Mouse (Mus musculus): ENCODE measurements around the gene Gm15217.

Gm15217 gene

DNA sequence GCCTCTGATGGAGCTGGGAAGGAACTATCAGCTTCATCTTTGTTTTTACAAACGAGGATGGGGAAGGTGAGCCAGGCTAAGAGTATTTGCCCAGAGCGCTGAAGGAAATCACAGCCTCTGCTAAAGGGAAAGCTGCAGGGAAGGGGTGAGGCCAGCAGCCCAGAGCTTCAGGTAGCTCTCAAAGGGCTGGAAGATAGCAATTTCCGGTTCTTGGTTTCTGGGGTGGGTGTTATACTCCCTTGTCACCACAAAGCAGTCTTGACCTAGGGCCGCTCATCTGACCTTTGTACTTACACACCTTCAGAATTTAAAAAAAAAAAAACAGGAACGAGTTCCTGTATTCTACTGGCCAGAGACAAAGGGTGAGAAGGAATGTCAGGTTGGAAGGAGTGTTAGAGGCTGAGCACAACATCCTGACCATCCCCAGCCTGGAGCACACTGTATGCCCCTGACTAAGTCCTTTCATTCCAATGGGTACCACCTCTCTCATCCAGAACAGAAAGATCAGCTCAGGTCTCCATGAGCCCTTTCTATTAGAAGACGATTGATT is 12.5 kb downstream of the Gm15217 start:
- no peak for DNase-seq (ENCODE audit: low spot score)

DNA sequence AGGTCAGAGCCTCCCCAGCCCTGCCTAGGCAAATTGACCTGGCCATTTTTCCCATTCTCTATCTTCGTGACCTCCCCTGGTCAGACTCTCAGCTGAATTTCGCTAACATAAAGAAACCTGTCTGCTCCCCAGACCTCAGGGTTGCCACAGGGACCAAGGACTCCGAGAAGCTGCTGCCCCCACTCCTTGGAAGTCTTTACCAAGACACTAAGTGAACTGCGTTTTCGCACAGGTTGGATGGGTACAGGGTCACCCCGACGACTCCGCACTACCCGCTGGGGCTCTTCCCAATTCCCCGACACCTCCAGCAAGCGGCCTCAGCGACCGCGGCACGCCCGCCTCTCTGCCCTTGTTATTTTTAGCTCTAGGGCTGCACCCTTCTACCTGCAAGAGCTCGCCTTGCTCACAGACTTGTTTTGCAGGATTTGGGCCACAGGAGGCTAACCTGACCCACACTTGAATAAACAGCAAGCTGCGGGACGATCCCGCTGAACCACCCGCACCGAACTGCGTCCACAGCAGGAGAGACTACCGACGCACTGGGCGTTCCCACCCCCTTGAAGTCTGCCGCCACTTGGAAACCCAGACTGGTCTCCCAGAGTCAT is 19.0 kb downstream of the Gm15217 start:
- peak; percentile 29 for DNase-seq (ENCODE audit: low spot score)

- DNase-seq (ENCODE audit: low spot score) = no peak
Measured at GRCm38 (mm10) chr14:46399925-46400324, 20.7 kb downstream of the Gm15217 start.

GRCm38 (mm10) chr14:46408319-46408718 is 29.1 kb downstream of the Gm15217 start:
- no peak for DNase-seq (ENCODE audit: low spot score)

GRCm38 (mm10) chr14:46409016-46409415 is 29.8 kb downstream of the Gm15217 start:
- DNase-seq (ENCODE audit: low spot score) = no peak

DNA sequence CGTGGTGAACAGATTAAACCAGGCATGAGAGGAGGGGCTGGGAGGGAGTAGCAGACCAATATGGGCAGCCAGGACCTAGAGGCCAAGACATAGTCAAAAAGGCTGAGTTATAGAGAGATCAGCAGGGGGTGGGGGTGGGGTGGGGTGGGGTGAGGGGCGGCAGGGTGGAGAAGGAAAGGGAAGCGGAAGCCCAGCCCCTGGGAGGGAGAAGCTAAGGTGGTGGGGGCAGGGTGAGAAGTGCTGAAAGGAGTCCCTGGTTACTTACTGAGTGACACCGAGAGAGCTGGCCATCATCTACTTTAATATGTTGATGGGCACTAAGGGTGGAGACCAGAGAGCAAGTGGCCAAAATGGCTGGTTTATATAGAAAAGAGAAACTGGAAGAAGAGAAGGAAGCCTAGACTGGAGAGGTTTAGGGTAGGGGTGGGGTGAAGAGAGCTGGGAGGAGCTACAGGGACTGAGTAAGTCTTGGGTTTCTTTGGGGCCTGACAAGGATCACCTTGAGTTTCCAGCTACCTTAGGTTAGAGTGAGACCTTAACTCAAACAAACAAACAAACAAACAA is 31.4 kb downstream of the Gm15217 start:
- no peak for DNase-seq (ENCODE audit: low spot score)

DNA sequence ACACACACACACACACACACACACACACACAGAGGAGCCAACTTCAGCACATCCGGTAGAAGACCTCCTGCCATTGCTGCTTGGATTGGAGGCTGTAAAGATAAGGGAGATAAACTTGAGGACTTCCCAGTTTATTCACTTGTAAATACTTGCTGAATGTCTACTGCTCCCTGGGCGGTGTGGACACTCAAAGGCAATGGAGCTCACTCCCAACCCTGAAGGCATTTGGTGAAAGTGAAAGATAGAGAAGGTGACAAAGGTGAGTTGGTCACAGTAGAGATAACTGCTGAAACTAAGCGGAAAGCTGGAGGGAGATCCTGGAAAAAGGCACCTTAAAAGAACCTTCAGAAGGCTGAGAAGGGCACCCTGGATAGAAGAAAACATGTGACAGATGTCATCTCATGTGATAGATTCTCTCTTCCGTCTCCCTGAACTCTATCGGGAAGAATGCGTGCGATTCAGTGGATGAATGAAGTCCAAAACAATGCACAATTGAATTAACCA is 33.3 kb downstream of the Gm15217 start:
- DNase-seq (ENCODE audit: low spot score) = no peak

DNA sequence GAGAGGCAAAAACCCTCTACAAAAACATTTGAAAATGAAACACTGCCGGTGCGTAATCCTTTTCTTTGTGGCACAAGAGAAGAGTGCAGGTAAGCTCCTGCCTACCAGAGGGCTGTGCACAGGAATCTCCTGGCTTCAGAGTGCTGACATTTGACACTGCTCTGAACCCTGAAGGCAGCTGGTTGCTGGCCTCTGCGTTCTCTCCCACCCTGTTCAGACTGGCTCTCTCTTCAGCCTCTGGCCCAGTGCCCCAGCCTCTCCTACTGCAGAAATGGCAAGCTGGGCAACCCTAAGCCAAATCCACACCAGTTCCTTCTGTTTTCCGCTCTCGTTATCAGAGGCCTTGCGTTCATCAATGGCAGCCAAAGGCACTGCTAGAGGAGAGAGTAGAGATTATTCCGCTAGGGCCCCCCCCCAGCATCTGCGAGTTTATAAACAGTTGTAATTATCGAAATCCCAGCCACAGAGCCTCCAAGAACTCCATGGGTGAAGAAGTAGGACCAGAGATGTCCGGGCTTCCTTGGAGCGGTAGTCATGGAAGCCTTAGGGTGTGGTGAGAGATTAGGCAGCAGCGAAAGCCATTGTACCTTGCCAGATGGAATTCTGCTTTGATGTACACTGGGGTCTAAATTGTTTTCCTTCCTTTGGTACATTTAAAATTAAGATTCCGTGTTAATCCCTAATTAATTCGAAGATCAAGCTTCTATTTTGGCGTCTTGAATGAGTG is 39.3 kb downstream of the Gm15217 start:
- DNase-seq (ENCODE audit: low spot score) = no peak

- DNase-seq (ENCODE audit: low spot score) = no peak
Measured at GRCm38 (mm10) chr14:46419269-46419668, 40.1 kb downstream of the Gm15217 start.

GRCm38 (mm10) chr14:46421823-46422222 is 42.6 kb downstream of the Gm15217 start:
- DNase-seq (ENCODE audit: low spot score) = no peak

GRCm38 (mm10) chr14:46427251-46427650 is 48.0 kb downstream of the Gm15217 start:
- DNase-seq (ENCODE audit: low spot score) = no peak

GRCm38 (mm10) chr14:46430231-46430630 is 51.0 kb downstream of the Gm15217 start:
- DNase-seq (ENCODE audit: low spot score) = no peak
